Comparison of ENCODE assay signal across 22 mouse cellular contexts in genomic region chr14:23011989-23012388, GRCm38 (mm10).
"Had no signal": no experiment of that assay in that cellular context is flagged by ENCODE, and none has a peak within 500 bp of the region (broad histone marks: within the 10 kb centered on the region; RNA-seq: fewer than 3 reads in every experiment).

No protein-coding gene starts in this region.

- DNase-seq: kidney, adult 8-10 months; kidney, postnatal 14 days; layer of hippocampus, adult 9-11 months; layer of hippocampus, postnatal 36 days; liver; lung, adult 18-20 months; lung, postnatal 10 days; lung, postnatal 4 days; retina, postnatal 1 day; right cerebral cortex, postnatal 25 days; spleen, adult 18-20 months; thymus, postnatal 36 days had no signal

- H3K36me3 ChIP-seq: limb, embryonic 10.5 days; limb, embryonic 13.5 days; liver, embryonic 12.5 days; liver, embryonic 15.5 days; lung, embryonic 15.5 days; midbrain, embryonic 12.5 days; midbrain, embryonic 15.5 days; neural tube, embryonic 13.5 days; stomach, embryonic 15.5 days had no signal

- H3K27me3 ChIP-seq: limb, embryonic 13.5 days; liver, embryonic 12.5 days; liver, embryonic 15.5 days; lung, embryonic 15.5 days; midbrain, embryonic 12.5 days; midbrain, embryonic 15.5 days; neural tube, embryonic 13.5 days; stomach, embryonic 15.5 days had no signal

- ATAC-seq: liver, embryonic 12.5 days; midbrain, embryonic 15.5 days had no signal

- H3K4me3 ChIP-seq: layer of hippocampus, adult 2 months; limb, embryonic 10.5 days; limb, embryonic 13.5 days; liver, embryonic 12.5 days; liver, embryonic 15.5 days; lung, embryonic 15.5 days; midbrain, embryonic 12.5 days; midbrain, embryonic 15.5 days; neural tube, embryonic 13.5 days; stomach, embryonic 15.5 days had no signal
